Mouse (Mus musculus) C2C12 (cell line): ENCODE measurements around the gene Gm11027.

Source experiments
- CTCF ChIP-seq: IDR thresholded peaks from one replicate; pipeline ENCODE4 v1.5.1; 2011; ENCODE audit not compliant: control insufficient read depth, insufficient read depth, insufficient read length
- MAX ChIP-seq: IDR thresholded peaks from one replicate; pipeline ENCODE4 v1.6.1; 2011; ENCODE audit warnings: mild to moderate bottlenecking, control low read depth
- MYOD1 ChIP-seq: IDR thresholded peaks from one replicate; pipeline ENCODE4 v1.6.1; 2011; ENCODE audit warnings: low read depth; ENCODE audit not compliant: control insufficient read depth, insufficient read length
- MYOG ChIP-seq: IDR thresholded peaks from one replicate; pipeline ENCODE4 v1.6.1; 2011; ENCODE audit not compliant: control insufficient read depth, insufficient read length; ENCODE audit errors: extremely low read depth
- USF1 ChIP-seq: IDR thresholded peaks from one replicate; pipeline ENCODE4 v1.6.1; 2011; ENCODE audit warnings: low read depth, mild to moderate bottlenecking, control low read depth, moderate library complexity

DNA sequence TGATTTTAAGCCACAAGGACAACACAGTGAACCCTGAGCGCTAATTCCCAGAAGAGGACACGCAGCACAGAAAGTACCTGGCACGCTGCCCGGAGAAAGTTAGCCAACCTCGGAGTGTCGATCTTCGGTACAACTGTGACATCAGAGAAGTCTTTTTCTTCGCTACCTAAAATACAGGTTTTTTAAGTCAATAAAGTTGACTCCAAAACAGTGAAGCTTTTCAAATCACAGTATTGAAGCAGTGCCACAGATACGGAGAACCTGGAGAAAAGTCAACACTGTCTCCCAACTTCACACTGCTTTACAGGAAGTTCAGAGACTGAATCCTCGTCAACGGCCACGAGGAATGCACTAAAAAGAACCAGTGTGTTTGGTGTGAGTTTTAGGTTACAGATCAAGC, 43.6 kb upstream of the Gm11027 start:
- no peak for TF ChIP-seq CTCF
- TF ChIP-seq USF1 = no peak
- no peak for TF ChIP-seq MAX
- TF ChIP-seq MYOD1 = no peak
- TF ChIP-seq MYOG = no peak
